Mouse (Mus musculus) stomach, embryonic 14.5 days (tissue): ENCODE measurements around the gene Lclat1. TPM values are rescaled to one million over a fixed set of nuclear protein-coding genes. Genes with fewer than 3 reads are reported as not detected.
A peak's percentile ranks its signal among the peaks of the same experiment; 100 is the strongest.

ENCODE experiments used
- ATAC-seq: fragments of 200-750 bp; cut with Nextera tagmentation; 2 replicates; pipeline ENCODE4 v1.8.0; 2017; ENCODE audit warnings: low read depth, moderate TSS enrichment; ENCODE audit not compliant: insufficient number of reproducible peaks, insufficient read depth, low FRiP score
- H3K27ac ChIP-seq: fragments of 300-500 bp; sonication (generic); 2 replicates; pipeline ENCODE4 v1.5.1; 2014; ENCODE audit warnings: mild to moderate bottlenecking, low read length, moderate library complexity, mixed read lengths
- H3K27me3 ChIP-seq: fragments of 300-500 bp; sonication (generic); 2 replicates; pipeline ENCODE4 v1.6.1; 2014; ENCODE audit warnings: low read length, control low read depth, mixed read lengths; ENCODE audit not compliant: control insufficient read depth, insufficient read depth
- H3K36me3 ChIP-seq: fragments of 300-500 bp; sonication (generic); 2 replicates; pipeline ENCODE4 v1.6.1; 2014; ENCODE audit warnings: mild to moderate bottlenecking, control low read depth, low read length, moderate library complexity, mixed read lengths; ENCODE audit not compliant: control insufficient read depth, insufficient read depth
- H3K4me1 ChIP-seq: fragments of 300-500 bp; sonication (generic); 2 replicates; pipeline ENCODE4 v1.6.1; 2014; ENCODE audit warnings: low read length, control low read depth, mixed read lengths; ENCODE audit not compliant: control insufficient read depth, insufficient read depth
- H3K4me2 ChIP-seq: fragments of 300-500 bp; sonication (generic); replicated peaks from 2 replicates; pipeline ENCODE4 v1.6.1; 2014; ENCODE audit warnings: low read depth, low read length, control low read depth
- H3K4me3 ChIP-seq: fragments of 300-500 bp; sonication (generic); 2 replicates; pipeline ENCODE4 v1.5.1; 2014; ENCODE audit warnings: low read depth, low read length, control low read depth
- H3K9ac ChIP-seq: fragments of 300-500 bp; sonication (generic); replicated peaks from 2 replicates; pipeline ENCODE4 v1.6.1; 2014; ENCODE audit warnings: low read depth, mild to moderate bottlenecking, control low read depth, low read length, moderate library complexity, mixed read lengths
- H3K9me3 ChIP-seq: fragments of 300-500 bp; sonication (generic); 2 replicates; pipeline ENCODE4 v1.6.1; 2016; ENCODE audit warnings: low read depth, low read length, control low read depth; ENCODE audit not compliant: control insufficient read depth
- WGBS: fragments of 180-500 bp; shearing (Covaris S2); extraction: QIAGEN DNeasy Blood & Tissue Kit; methylation state at CpG from one replicate; pipeline ENCODE4 v1.1.7; 2014; 5-methylcytosine and 5-hydroxymethylcytosine counted together
- polyA plus RNA-seq: library from polyadenylated mRNA; unstranded; fragments of >200 nt; fragmentation: Nextera tagmentation; extraction: Ambion mirVana; gene quantifications from 2 replicates; pipeline ENCODE4 v1.2.1, GENCODE M21; 2014

The Lclat1 gene
- polyA plus RNA-seq, 1 experiment from 2014 or later, result 20.0 TPM

- 84% methylated on average over 4 of the region's 4 CpGs for WGBS
- no peak for ATAC-seq
- H3K9me3 ChIP-seq, result no peaks in the 10 kb centered on the region
- no peaks in the 10 kb centered on the region for H3K27me3 ChIP-seq
- 0 out of 2 replicates have a peak, but pooled peaks cover 10% of the 10 kb centered on the region for H3K4me1 ChIP-seq
- no peak overlapping the region for H3K9ac ChIP-seq
- H3K27ac ChIP-seq, result no peak overlapping the region
- no peak overlapping the region for H3K4me2 ChIP-seq
- no peaks in the 10 kb centered on the region for H3K36me3 ChIP-seq
- H3K4me3 ChIP-seq, result no peak overlapping the region
Observed at GRCm38 (mm10) chr17:73113230-73113629, 5.4 kb downstream of the Lclat1 start.

GRCm38 (mm10) chr17:73118134-73118533 is 10.3 kb downstream of the Lclat1 start:
- no peaks in the 10 kb centered on the region for H3K27me3 ChIP-seq
- no peak overlapping the region for H3K4me2 ChIP-seq
- no peak overlapping the region for H3K27ac ChIP-seq
- no peak for ATAC-seq
- H3K4me1 ChIP-seq, result no peaks in the 10 kb centered on the region
- no peak overlapping the region for H3K9ac ChIP-seq
- no peaks in the 10 kb centered on the region for H3K9me3 ChIP-seq
- 93% methylated on average over 3 of the region's 3 CpGs for WGBS
- H3K36me3 ChIP-seq, result no peaks in the 10 kb centered on the region
- H3K4me3 ChIP-seq, result no peak overlapping the region

- Histone ChIP-seq H3K4me2 (no peak overlapping the region), H3K4me1 (no peaks in the 10 kb centered on the region), H3K9me3 (no peaks in the 10 kb centered on the region), H3K27me3 (no peaks in the 10 kb centered on the region), H3K27ac (no peak overlapping the region), H3K9ac (no peak overlapping the region), H3K4me3 (no peak overlapping the region), H3K36me3 (no peaks in the 10 kb centered on the region)
- WGBS, result 76% methylated on average over 4 of the region's 4 CpGs
- no peak for ATAC-seq
Observed at GRCm38 (mm10) chr17:73118702-73119101, 10.9 kb downstream of the Lclat1 start.

GRCm38 (mm10) chr17:73119150-73119549 is 11.4 kb downstream of the Lclat1 start:
- H3K27me3 ChIP-seq, result no peaks in the 10 kb centered on the region
- H3K9ac ChIP-seq, result no peak overlapping the region
- H3K27ac ChIP-seq, result no peak overlapping the region
- H3K4me1 ChIP-seq, result no peaks in the 10 kb centered on the region
- no peak overlapping the region for H3K4me2 ChIP-seq
- no peaks in the 10 kb centered on the region for H3K9me3 ChIP-seq
- WGBS, result 89% methylated on average over 6 of the region's 6 CpGs
- ATAC-seq, result no peak
- no peaks in the 10 kb centered on the region for H3K36me3 ChIP-seq
- H3K4me3 ChIP-seq, result no peak overlapping the region

- ATAC-seq, result peak; percentile 37; the same call in 1 of the 2 replicates
- H3K9ac ChIP-seq, result no peak overlapping the region
- WGBS, result 43% methylated on average over 5 of the region's 5 CpGs
- H3K4me3 ChIP-seq, result no peak overlapping the region
- H3K36me3 ChIP-seq, result no peaks in the 10 kb centered on the region
- H3K27ac ChIP-seq, result peak overlapping the region; percentile 45; the same call in 1 of the 2 replicates
- H3K4me1 ChIP-seq, result no peaks in the 10 kb centered on the region
- H3K4me2 ChIP-seq, result no peak overlapping the region
- H3K27me3 ChIP-seq, result no peaks in the 10 kb centered on the region
- no peaks in the 10 kb centered on the region for H3K9me3 ChIP-seq
Observed at GRCm38 (mm10) chr17:73120545-73120944, 12.8 kb downstream of the Lclat1 start.

- 85% methylated on average over 2 of the region's 2 CpGs for WGBS
Observed at GRCm38 (mm10) chr17:73121726-73122125, 13.9 kb downstream of the Lclat1 start.

GRCm38 (mm10) chr17:73126349-73126748 is 18.6 kb downstream of the Lclat1 start:
- H3K9me3 ChIP-seq, result no peaks in the 10 kb centered on the region
- 57% methylated on average over 2 of the region's 2 CpGs for WGBS
- no peak overlapping the region for H3K27ac ChIP-seq
- no peaks in the 10 kb centered on the region for H3K4me1 ChIP-seq
- no peak overlapping the region for H3K9ac ChIP-seq
- no peaks in the 10 kb centered on the region for H3K36me3 ChIP-seq
- no peaks in the 10 kb centered on the region for H3K27me3 ChIP-seq
- no peak for ATAC-seq
- no peak overlapping the region for H3K4me3 ChIP-seq
- H3K4me2 ChIP-seq, result no peak overlapping the region

More at GRCm38 (mm10) chr17:73121726-73122125, 13.9 kb downstream of the Lclat1 start:
- Histone ChIP-seq H3K9me3 (no peaks in the 10 kb centered on the region), H3K9ac (no peak overlapping the region), H3K36me3 (no peaks in the 10 kb centered on the region), H3K4me2 (no peak overlapping the region), H3K27ac (no peak overlapping the region), H3K4me3 (no peak overlapping the region), H3K4me1 (no peaks in the 10 kb centered on the region), H3K27me3 (no peaks in the 10 kb centered on the region)
- no peak for ATAC-seq

- Histone ChIP-seq H3K36me3 (no peaks in the 10 kb centered on the region), H3K9me3 (no peaks in the 10 kb centered on the region)
Observed at GRCm38 (mm10) chr17:73126903-73127302, 19.1 kb downstream of the Lclat1 start.

More at GRCm38 (mm10) chr17:73126903-73127302, 19.1 kb downstream of the Lclat1 start:
- Histone ChIP-seq H3K27me3 (no peaks in the 10 kb centered on the region), H3K4me3 (no peak overlapping the region), H3K9ac (no peak overlapping the region), H3K4me1 (no peaks in the 10 kb centered on the region), H3K27ac (no peak overlapping the region), H3K4me2 (no peak overlapping the region)
- ATAC-seq, result no peak
